Mouse (Mus musculus) ovary, adult 2 months (tissue): Measurements from ENCODE around the gene Wee1. TPM values are rescaled to one million over a fixed set of nuclear protein-coding genes. Genes with fewer than 3 reads are reported as not detected.

Source experiments
- polyA plus RNA-seq: library from polyadenylated mRNA; depleted of rRNA; stranded (reverse); fragments of >200 nt; gene quantifications from 2 replicates; pipeline ENCODE4 v1.2.3, GENCODE M21; 2012; rRNA removed

The Wee1 gene
- polyA plus RNA-seq, result 11.1 and 18.3 TPM in 2 replicates

DNA sequence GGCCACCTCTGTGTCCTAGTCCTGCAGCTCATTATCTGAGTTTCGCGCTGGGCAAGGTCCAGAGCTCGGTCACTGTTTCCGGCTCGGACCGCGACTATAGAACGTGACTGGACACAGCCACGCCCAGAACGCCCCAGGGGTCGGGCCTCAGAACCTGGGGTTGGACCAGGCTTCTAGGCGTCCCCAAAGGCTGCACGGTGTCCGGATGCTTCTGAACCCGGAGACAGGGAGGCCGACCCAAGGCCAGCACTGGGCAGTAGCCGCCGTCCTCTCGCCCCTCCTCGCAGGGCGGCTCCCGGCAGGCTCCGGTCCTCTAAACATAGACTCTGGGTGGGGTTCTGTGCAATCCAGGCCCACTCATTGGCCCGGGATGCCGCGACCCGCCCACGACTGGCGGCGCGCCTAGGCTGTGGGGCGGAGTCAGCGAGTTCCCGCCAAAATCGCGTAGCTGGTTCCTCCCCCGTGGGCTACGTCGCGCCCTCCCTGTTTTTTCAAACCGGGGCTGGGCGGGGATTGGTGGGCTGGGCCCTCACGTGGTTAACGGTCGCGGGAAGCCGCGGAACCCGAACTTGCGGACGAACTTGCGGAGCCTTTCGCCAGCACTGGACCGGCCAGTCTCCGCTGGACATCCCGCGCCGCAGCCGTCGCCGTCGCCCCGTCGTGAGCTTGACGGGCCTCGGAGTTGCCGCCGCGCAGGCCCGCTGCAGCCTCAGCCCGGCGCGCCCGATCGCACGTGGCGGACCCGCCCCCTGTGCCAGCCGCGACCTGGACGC is at the start of gene Wee1:
Gene Wee1 (plus strand): TSS at position 531 of the 773 bp plus-strand sequence.

Other genes with a start within 250 kb of the Wee1 start
- 111 and 113 TPM in 2 replicates for gene Dennd5a, start 161.6 kb upstream of the Wee1 start, polyA plus RNA-seq
- gene Tmem41b, start 135.1 kb upstream of the Wee1 start, polyA plus RNA-seq, result 18.5 and 20.0 TPM in 2 replicates
- gene Ipo7, start 103.8 kb upstream of the Wee1 start, polyA plus RNA-seq, result 16.3 and 26.9 TPM in 2 replicates
- 16.8 and 21.8 TPM in 2 replicates for gene Zfp143, start 60.8 kb upstream of the Wee1 start, polyA plus RNA-seq
- gene Swap70, start 99.7 kb downstream of the Wee1 start, polyA plus RNA-seq, result 13.1 and 18.3 TPM in 2 replicates